Mouse (Mus musculus): Measurements from ENCODE around the gene Tbc1d16. TPM values are rescaled to one million over a fixed set of nuclear protein-coding genes. Genes with fewer than 3 reads are reported as not detected.
"Not testable (repeated sequence)": the region's sequence is repeated elsewhere in the genome, so short reads cannot be mapped to it uniquely, and the experiment has no call there.

Gene Tbc1d16
- 0.38 TPM in 1 of 2 replicates, not detected in the other for total RNA-seq (2015; ENCODE audit: low replicate concordance)
- total RNA-seq (2017; ENCODE audit: low replicate concordance) = 0.09 and 0.42 TPM in 2 replicates

- no peak for ATAC-seq (replicated peaks; ENCODE audit: low FRiP score, poor library complexity, severe bottlenecking)
Measured at GRCm38 (mm10) chr11:119228091-119228781, at the start of gene Tbc1d16, which contains the start of gene Ccdc40. TSS of gene Tbc1d16 (minus strand) at chr11:119228499. TSS of gene Ccdc40 (plus strand) at chr11:119228572.

GRCm38 (mm10) chr11:119273186-119273930 is 45.1 kb upstream of the Tbc1d16 start:
- ATAC-seq (replicated peaks; ENCODE audit: low FRiP score, poor library complexity, severe bottlenecking) = no peak

- ATAC-seq (replicated peaks; ENCODE audit: low FRiP score, poor library complexity, severe bottlenecking) = not testable (repeated sequence)
Measured at GRCm38 (mm10) chr11:119272492-119272891, 44.2 kb upstream of the Tbc1d16 start.

GRCm38 (mm10) chr11:119268557-119269195 is 40.4 kb upstream of the Tbc1d16 start:
- ATAC-seq (replicated peaks; ENCODE audit: low FRiP score, poor library complexity, severe bottlenecking) = 0 out of 2 replicates have a peak, but pooled peaks have one; percentile 11

- peak; percentile 92 for ATAC-seq (replicated peaks; ENCODE audit: low FRiP score, poor library complexity, severe bottlenecking)
Measured at GRCm38 (mm10) chr11:119267768-119268556, 39.7 kb upstream of the Tbc1d16 start, which contains the start of gene Gaa. TSS of gene Gaa (plus strand) at chr11:119267887.

GRCm38 (mm10) chr11:119267241-119267674 is 39.0 kb upstream of the Tbc1d16 start:
- ATAC-seq (replicated peaks; ENCODE audit: low FRiP score, poor library complexity, severe bottlenecking) = no peak

- ATAC-seq (replicated peaks; ENCODE audit: low FRiP score, poor library complexity, severe bottlenecking) = no peak
Measured at GRCm38 (mm10) chr11:119265811-119266210, 37.5 kb upstream of the Tbc1d16 start.

GRCm38 (mm10) chr11:119264413-119264812 is 36.1 kb upstream of the Tbc1d16 start:
- ATAC-seq (replicated peaks; ENCODE audit: low FRiP score, poor library complexity, severe bottlenecking) = no peak

GRCm38 (mm10) chr11:119259977-119260376 is 31.7 kb upstream of the Tbc1d16 start:
- no peak for ATAC-seq (replicated peaks; ENCODE audit: low FRiP score, poor library complexity, severe bottlenecking)

GRCm38 (mm10) chr11:119258572-119259322 is 30.4 kb upstream of the Tbc1d16 start:
- peak; percentile 86 for ATAC-seq (replicated peaks; ENCODE audit: low FRiP score, poor library complexity, severe bottlenecking)

GRCm38 (mm10) chr11:119258216-119258571 is 29.9 kb upstream of the Tbc1d16 start:
- 0 out of 2 replicates have a peak, but pooled peaks have one; percentile 7 for ATAC-seq (replicated peaks; ENCODE audit: low FRiP score, poor library complexity, severe bottlenecking)

- ATAC-seq (replicated peaks; ENCODE audit: low FRiP score, poor library complexity, severe bottlenecking) = not testable (repeated sequence)
Measured at GRCm38 (mm10) chr11:119256557-119256956, 28.3 kb upstream of the Tbc1d16 start.

- no peak for ATAC-seq (replicated peaks; ENCODE audit: low FRiP score, poor library complexity, severe bottlenecking)
Measured at GRCm38 (mm10) chr11:119252854-119253541, 24.7 kb upstream of the Tbc1d16 start.

- ATAC-seq (replicated peaks; ENCODE audit: low FRiP score, poor library complexity, severe bottlenecking) = no peak
Measured at GRCm38 (mm10) chr11:119250998-119251397, 22.7 kb upstream of the Tbc1d16 start.

- ATAC-seq (replicated peaks; ENCODE audit: low FRiP score, poor library complexity, severe bottlenecking) = peak; percentile 74
Measured at GRCm38 (mm10) chr11:119249011-119249410, 20.7 kb upstream of the Tbc1d16 start.

GRCm38 (mm10) chr11:119245543-119245942 is 17.2 kb upstream of the Tbc1d16 start:
- not testable (repeated sequence) for ATAC-seq (replicated peaks; ENCODE audit: low FRiP score, poor library complexity, severe bottlenecking)

GRCm38 (mm10) chr11:119239480-119239879 is 11.2 kb upstream of the Tbc1d16 start:
- no peak for ATAC-seq (replicated peaks; ENCODE audit: low FRiP score, poor library complexity, severe bottlenecking)

GRCm38 (mm10) chr11:119238305-119238721 is 10.0 kb upstream of the Tbc1d16 start:
- ATAC-seq (replicated peaks; ENCODE audit: low FRiP score, poor library complexity, severe bottlenecking) = no peak
